Mouse (Mus musculus) kidney, adult 18-20 months (tissue): ENCODE measurements around the gene Slc30a7.

Source experiments
- DNase-seq: peaks from one replicate; pipeline ENCODE4 v3.0.0; 2021

Gene Slc30a7

DNA sequence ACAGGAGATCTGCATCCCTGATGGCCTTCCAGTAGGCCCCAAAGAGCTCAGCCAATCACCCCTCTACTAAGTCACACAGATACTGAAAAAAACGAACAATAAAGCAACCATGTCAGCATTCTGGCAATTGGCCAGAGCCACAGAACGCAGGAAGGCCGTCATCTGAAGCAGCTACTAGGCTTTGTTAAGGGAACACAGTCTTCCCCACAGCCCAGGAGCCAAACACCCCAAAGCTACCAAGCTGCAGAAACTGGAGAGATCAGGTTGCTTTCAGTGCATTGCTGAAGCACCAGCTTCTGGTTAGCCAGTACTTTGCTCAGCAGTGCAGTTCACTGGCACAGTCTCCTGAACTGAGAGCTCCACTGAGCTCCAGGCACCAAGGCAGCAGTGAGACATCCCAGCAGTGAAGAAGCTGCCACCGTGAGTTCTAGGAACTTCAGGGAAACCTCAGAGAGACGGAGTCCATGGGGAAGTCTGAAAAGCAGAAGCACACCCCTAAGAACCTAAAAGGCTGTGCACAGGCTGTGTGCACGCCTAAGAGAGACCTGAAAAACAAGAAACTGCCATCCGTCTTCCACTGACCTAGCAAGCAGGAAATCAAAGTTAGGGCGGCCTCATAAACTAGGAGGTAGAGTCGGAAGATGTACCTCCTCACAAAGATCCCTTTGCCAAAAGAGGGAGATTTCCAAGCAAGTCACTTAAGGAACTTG is 21.9 kb downstream of the Slc30a7 start:
- peak; percentile 4 for DNase-seq

DNA sequence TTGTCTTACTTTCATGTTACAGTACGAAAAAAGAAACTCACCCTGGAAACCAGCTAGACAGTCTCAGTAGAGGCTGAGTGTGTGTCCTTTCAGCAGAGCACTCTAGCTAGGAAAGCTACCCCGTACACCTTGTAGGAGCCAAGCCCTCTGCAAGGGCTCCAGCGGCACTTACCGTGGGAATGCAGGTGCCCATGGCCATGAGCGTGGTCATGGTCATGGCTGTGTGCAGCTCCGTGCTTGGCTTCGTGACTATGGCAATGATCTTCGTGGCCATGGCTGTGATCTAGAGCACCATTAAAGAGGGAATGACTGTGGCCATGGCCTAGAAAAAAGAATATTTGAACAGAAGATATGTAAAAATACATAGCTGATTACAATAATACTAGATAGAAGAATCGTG is 22.6 kb downstream of the Slc30a7 start:
- DNase-seq = no peak

DNA sequence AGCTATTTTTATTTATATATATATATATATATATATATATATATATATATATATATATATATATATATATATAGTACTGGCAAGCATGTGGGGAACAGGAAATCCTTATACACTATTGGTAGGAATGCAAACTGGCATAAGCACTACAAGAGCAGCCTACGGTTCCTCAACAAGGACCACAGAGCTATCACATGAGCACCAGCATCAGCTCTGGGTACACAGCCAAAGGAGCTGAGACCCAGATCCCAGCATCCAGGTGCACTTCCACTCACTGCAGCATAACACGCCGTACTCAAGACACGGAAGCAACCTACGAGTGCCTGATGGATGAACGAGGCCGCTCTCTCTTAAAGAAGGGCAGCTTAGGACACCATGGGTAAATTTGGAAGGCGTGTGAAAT is 24.0 kb downstream of the Slc30a7 start:
- DNase-seq = no peak

DNA sequence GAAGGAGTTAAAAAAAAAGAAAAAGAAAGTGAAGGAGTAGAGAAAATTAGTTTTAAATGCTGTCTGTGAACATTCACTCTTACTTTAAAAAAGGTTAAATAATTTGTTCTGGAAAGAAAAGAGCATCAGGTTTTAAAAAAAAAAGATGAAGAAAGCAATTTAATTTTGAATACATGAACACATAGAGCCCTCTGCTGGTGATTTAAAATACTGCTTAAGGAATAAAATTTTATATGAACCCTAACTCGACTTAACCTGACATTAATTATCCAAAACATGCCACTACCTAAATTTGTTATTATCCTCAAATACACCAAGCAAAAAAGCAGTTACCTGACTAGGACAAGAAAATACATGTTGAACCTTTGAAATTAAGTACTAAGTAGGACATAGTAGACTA is 28.2 kb downstream of the Slc30a7 start:
- no peak for DNase-seq

DNA sequence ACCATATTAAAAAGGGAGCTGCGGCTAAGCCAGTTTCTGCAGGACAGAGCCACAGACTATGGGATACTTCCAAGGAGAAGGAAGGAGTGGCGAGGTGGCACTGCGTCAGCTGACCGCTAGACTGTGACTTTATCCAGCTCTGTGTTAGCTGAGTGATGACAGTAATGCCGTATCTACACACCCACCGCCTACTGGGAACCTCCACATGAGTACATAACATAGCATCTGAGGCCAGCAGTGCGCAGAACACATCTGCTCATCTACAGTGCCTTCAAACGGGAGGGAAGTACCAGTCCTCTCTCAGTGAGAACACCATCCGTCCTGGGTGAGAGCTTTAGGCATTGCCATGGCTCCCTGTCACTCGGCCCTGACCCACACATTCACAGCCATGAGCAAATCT is 32.2 kb downstream of the Slc30a7 start:
- no peak for DNase-seq

DNA sequence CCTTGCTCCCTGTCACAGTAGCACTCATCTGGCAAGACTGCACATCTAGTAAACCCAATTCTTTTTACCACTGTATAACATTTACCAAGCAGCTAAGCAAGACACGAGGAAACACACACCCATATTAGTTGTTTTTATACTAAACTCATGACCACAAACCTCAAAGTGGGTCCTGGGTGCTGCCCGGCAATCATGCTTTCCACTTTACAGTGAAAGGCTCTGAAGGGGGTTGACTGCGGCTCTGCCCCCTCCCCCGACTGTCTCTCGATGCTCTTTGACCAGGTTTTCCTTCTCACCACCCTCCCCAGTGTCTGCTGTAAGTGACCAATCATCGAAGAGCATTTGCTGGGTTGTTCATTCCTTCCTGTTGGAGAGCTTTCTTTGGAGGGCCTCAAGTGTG is 33.0 kb downstream of the Slc30a7 start:
- DNase-seq = no peak

DNA sequence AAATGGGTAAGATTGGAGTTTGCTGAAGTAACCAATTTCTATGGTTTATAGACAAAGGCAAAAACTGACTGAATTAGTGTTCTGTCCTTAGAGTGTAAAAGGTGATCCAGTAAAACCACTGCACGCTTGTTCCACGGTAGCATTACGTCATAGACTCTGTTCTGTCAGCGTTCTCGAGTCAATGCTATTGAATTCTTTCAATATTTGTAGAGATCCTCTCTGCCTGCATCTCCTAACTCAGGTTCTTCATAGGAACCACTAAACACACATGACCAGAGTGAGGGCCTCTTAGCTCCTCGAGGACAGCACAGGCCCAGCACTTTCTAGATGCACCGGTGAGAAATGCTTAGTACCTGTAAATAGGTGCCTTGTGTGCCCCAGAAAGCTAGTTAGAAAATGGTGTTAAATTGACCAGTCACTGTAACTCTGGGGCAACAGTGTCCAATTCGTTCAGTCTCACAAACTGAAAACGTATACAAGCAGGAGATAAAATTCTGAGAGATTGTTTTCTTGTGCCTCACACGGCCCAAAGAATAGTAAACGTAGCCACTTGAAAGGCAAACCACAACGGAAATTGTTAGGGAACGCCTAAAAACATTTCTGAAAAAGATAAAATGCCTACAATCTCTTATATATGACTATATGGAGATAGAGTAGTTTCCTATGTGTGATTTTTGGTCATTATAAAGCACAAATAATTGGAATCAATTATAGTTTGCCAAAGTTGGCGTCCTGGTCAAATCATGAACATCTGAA is 35.1 kb downstream of the Slc30a7 start:
- DNase-seq = no peak

DNA sequence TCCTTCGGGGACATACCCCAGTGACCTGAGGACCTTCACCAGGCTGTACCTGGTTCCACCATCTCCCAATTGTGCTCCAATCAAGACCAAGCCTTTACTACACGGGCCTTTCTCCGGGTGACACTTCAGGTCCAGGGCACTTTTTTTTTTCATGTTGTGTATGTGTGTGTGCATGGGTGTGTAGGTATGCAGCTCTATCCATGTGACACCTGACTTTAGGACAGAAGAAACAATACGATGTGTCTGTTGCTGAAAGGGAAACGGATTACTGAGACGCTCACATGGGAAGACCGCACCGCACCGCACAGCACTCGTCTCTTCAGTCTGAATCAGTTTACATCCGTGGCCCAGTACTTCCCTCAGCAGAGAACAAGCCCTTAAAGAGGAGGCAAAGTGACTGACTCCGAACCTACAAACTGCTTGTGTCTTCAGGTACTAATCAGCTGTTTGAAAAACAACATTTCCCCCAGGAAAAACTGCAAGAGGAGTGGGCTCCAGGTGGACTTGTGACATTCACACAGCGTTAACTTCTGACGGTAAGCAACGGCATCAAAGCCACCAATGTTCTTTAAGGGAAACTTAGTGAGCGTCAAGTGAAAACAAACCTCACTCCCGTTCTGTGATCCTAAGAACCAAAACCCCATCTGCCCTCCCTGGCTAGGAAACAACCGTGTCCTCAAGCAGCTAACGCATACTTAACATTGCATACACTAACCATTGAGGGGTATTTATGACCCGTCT is 36.0 kb downstream of the Slc30a7 start:
- DNase-seq = no peak

DNA sequence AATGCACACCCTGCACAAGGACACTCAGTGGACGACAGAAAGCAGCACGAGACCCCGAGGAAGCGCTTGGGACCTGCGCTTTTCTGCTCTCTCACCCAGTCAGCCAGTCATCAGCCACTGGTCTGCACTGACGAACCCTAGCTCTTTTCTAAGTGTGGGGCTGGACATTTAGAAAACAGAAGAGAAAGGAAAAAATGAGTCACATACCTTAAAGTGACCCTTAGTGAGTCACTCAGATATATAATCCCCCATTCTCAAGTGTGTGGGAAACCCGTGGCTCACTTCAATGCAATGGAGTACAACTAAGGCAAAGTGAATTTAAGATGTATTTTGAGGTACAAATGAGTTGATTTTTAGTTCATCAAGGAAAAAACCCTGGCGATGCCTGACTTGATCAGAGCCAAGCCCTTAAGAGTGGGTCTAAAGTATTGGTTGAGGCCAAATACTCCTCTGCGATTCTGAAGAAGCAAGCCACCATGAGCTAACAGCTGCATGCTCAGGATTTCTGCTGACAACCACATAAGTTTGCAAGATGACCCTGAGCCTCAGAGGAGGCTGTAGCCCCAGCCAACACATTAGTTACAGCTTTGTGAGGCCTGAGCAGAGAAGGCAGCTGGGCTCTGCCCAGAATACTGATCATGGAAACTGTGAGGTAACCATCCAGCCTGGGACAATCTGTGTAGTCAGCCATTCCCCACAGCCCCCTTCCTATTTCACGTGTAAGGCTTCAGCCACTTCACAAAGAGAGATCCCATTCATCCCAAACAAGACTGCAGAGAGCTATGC is 38.3 kb downstream of the Slc30a7 start:
- no peak for DNase-seq

DNA sequence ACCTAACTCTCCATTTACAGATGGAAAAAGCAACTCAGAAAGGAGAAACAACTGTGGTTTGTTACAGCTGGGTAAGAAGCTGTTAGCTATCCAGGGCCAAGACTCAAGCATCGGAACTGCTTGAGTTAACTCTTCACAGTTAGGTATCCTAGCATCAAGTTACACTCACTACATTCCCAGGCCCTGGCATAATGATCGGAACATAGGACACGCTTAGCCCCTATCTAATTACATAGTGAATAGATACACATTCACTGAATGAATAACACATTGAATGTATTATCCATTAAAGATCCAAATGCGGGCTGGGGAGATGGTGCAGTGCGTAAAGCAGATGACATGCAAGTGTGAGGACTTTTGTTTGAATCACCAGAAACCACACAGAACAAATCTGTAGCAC is 43.1 kb downstream of the Slc30a7 start:
- DNase-seq = no peak

DNA sequence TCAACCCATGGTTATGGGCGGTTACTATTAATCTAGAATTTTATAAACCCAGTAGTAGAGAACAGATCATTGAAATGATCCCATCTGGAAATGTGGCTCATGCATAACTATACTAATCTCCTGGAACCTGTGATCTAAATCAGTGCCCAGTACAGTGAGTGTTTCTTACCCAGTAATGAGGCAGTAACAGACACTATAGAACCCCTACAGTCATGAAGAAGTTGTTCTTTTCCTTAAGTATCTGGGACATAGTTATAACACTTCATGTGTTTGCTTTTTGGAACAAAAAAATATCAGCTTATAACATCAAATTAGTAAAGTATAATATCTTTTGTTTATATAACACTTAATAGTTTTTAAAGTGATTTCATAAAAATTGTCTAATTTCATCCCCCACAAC is 43.6 kb downstream of the Slc30a7 start:
- DNase-seq = no peak

DNA sequence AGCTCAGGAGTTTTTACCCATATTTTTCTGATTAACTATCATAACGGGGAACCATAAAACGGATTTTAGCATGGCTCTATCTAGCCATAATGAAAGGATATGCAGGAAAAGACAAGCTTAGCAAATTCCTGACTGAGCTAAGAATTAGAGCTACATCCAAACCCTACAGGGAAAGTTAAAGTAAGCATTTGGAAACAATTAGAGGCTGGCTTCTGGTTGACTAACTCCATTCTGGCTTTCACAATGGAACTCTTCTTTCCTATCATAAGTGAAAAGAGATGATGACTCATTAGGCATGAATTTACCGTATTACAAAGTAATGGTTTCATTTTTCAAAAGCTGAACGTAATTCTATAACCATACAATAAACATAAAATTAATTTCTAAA is 45.2 kb downstream of the Slc30a7 start:
- no peak for DNase-seq

DNA sequence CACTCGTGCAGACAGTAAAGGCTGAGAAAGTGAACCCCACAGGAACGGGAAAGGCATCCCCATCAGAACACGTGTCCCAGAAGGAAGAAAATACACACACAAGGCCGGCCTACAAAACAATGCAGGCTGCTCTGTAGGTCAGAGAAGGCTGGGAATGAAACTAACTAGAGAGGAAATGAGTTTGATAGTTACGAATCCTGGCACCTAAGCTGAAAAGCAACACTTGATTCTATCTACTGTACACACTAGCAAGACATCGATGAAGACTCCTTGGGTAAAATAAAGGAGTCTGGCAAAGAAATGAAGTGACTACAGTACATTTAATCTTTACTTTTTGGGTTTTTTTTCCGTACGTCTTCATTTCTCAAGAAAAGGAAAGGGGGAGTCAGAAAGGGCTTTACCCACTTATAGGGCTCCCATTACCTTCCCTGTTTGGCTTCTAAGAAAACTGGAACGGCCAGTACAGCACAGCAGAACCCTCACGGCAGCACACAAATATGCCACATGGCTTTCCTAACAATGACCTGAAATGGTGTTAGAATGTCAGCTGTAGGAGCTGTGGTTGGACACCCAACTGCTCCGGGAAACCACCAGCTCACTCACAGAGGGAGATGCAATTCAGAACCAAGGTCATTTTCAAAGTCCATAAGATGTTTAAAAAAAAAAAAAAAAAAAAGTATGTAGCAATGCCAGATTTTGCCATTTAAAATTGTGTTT is 45.7 kb downstream of the Slc30a7 start:
- DNase-seq = no peak

DNA sequence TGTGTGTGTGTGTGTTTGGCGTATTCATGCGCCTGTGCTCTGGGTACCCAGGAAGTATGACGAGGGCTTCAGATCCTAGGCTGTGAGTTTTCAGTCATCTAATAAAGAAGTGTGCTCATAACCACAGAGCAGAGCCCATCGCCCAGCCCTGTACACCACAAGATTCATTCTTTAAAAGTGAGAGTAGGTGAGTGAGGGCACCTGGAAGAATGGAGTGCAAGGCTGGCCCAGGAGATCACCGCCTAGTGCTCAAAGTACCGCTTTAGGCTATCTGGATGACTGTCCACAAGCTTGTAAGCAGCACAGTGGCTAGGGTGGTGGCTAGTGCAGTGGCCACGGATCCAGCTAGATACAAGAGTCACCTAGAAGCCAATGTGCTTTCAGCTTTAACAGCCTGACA is 50.0 kb downstream of the Slc30a7 start:
- no peak for DNase-seq

DNA sequence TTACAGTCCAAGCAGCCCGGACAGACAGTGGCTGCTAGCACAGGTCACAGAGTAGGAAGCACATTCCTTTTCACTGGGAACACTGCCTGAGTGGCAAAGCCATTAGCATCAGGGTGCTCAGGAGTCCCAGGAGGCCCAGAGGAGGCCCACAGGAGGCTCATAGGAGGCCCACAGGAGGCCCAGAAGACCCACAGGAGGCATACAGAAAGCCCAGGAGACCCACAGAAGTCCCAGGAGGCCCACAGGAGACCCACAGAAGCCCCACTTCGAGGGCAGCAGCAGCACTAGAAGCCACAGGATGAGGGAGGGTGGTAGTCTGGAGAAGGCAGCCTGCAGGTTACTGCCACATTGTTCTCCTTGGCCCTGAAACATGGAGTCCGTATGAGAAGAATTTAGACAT is 54.1 kb downstream of the Slc30a7 start:
- DNase-seq = no peak

DNA sequence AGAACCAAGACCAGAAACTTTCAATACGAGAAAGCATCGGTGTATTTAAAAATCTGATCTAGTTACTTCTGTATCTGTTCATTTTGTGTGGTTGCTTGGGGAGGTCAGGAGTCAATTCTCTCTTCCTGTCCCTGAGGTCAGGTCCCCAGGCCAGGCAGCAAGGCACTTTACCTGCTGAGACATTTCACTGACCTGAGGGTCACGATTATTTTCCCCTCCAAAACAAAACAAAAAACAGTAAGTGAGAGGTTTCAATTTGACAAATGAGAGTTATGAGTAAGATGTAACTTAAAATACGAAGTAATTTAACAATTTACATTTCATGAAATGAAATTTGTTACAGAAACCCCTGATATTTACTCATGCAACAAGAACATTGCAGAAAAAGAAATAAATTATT is 54.9 kb downstream of the Slc30a7 start:
- DNase-seq = no peak

DNA sequence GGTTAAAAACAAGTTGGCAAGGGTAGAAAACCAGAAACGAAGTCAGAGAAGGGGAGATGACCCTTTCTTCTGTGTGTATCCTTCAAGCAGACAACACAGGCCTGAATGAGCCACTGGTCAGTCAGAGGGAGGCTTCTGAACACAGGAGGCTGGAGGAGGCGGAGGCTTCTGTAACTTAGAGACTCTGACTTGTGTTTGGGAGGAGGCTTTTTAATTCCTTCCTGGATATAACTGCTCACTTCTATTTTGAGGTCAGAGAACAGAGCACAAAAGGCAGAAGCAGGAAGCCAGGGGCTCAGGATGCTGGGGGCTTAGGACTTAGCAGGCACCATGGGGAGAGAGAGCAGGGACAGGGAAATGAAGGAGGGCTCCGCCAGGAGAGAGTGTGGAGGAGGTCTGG is 56.0 kb downstream of the Slc30a7 start:
- no peak for DNase-seq

DNA sequence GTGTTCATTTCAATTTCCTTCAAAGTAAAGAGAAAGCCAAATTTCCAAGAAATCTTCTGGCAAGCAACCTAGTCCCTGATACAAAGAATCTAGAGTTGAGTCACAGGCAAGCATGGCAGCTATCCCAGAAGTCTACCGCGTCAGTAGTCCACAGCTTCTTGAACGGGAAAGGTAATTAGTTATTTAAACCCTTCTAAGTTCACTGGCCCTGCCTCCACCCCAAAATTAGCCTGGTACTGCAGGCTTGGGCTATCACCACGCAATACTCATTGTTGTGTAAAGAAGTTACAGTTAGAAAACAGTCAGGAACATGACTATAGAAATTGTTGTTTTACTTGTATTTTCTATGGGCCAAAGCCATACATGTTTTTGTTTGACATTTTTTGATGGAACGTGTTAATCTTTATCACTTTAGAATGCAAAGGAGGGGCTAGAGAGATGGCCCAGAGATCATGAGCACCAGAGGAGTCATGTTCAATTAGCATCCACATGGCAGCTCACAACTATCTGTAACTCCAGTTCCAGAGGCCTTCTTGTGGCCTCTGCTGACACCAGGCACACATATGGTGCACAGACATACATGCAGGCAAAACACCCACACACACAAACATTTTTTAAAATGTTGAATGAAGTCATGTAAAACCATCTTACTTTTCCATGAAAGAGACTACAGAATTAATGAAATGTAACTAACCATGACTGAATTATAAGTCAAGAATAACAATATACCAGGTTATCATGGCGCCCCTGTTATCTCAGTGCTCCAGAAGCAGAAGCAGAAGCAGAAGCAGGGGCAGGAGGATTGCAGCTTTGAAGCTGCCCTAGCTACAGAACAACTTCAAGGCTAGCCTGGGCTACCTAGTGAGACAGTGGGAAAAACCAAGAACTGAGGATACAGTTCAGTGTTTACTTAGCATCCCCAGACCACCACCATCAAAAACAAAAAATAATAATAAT is 57.0 kb downstream of the Slc30a7 start:
- no peak for DNase-seq

DNA sequence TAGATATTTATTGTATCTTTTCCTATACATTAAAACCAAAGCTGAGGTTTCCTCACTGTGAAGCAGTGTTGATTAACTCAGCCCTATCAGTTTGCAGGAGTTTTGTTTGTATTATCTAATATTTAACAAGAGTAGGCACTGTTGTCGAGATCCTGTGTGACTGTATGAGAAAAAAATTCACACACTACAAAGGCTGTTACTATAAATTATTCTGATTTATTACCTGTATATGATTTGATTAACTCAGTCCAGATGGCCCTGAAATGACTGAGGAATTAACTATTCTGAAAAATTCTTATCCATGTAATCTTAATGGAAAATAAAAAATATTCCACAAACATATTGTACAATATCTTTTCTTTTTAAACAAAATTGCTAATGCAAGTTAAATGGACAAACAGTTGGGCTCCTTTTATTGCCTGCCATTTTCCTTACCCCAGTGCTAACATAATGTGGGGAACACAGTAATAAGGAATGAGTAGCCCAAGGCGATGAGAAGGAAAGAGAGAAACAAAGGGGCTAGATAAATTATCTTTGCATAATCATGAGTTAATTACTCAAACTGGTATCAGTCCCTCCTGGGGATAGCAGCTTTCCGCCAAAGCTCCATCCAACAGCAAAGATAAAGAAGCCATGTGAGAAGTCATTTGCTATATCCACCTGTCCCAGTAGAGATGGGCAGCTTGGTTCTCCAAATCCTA is 57.8 kb downstream of the Slc30a7 start:
- DNase-seq = no peak

DNA sequence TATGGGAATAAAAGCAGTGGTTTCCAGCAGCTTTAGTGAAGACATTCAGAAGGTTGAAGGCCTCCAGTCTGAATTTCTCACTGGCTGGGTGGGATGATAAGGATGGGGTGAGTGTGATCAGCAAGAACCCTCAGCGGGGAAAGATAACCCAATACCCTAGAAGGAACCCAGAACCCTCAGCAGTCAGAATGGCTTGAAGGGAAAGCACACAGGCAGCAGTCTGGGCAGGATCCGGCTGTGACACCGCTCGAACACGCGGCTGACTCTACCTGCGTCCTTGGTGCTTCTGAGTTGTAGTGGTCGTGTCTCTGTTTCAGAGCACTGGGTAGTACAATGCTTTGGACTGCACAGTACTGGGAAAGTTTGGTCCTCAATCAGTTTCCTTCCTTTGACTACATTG is 60.9 kb downstream of the Slc30a7 start:
- DNase-seq = no peak

DNA sequence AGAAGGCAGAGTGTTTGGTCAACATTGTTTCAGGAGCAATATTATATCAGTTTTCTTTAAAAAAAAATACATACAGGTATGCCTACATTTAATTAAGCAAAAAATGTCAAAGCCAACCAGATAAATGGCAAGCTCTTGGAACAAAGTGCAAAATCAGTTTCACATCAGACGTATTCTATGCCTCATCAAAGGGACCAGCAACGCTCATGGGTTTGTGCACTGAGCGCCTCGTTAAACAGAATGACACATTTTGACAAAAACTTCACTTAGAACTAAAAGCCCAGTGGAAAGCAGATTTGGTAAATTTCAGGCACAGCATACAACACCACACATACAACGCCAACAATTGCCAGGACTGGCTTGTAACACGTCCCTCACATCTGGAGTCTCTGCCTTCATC is 62.8 kb downstream of the Slc30a7 start:
- DNase-seq = no peak
